Mouse (Mus musculus) megakaryocyte, embryonic 14.5 days (primary cell): Measurements from ENCODE around the gene Sct. TPM values are rescaled to one million over a fixed set of nuclear protein-coding genes. Genes with fewer than 3 reads are reported as not detected.
"Not testable (repeated sequence)": the region's sequence is repeated elsewhere in the genome, so short reads cannot be mapped to it uniquely, and the experiment has no call there.

Experiments used
- H3K27me3 ChIP-seq: replicated peaks from 2 replicates; pipeline ENCODE3; 2012; ENCODE audit warnings: inconsistent platforms
- H3K36me3 ChIP-seq: replicated peaks from 2 replicates; pipeline ENCODE3; 2012; ENCODE audit warnings: low read length, inconsistent platforms, mixed read lengths
- H3K4me1 ChIP-seq: 2 replicates; pipeline ENCODE4 v1.6.1; 2012; ENCODE audit warnings: inconsistent platforms
- H3K4me3 ChIP-seq: replicated peaks from 2 replicates; pipeline ENCODE3; 2012; ENCODE audit warnings: moderate library complexity, mild to moderate bottlenecking, inconsistent platforms
- H3K9me3 ChIP-seq: 2 replicates; pipeline ENCODE4 v1.6.1; 2012; ENCODE audit warnings: inconsistent platforms
- FLI1 ChIP-seq: IDR thresholded peaks from 2 replicates; pipeline ENCODE4 v1.6.1; 2012; ENCODE audit warnings: low read length, inconsistent platforms, mixed read lengths
- GATA1 ChIP-seq: IDR thresholded peaks from 3 replicates; pipeline ENCODE4 v1.6.1; 2012; ENCODE audit warnings: mixed read lengths, low read length, inconsistent platforms, borderline replicate concordance
- polyA plus RNA-seq: library from polyadenylated mRNA; stranded (reverse); fragments of >175 nt; gene quantifications from 2 replicates; pipeline ENCODE4 v1.2.3, GENCODE M21; 2012; ENCODE audit warnings: low replicate concordance; ENCODE audit not compliant: insufficient read depth

Gene Sct
- polyA plus RNA-seq, 1 experiment, result not detected

- H3K4me3 ChIP-seq, result peak overlapping the region; percentile 91
These were observed 10.3 kb downstream of the Sct start for GRCm38 (mm10) chr7:141268466-141269272.

GRCm38 (mm10) chr7:141265739-141266561 lies 13.0 kb downstream of the Sct start, which contains the start of gene Irf7:
TSS of gene Irf7 (minus strand) at chr7:141266481.
- H3K4me3 ChIP-seq, result peak within 1 kb of the TSS; percentile 96
- H3K27me3 ChIP-seq, result peaks cover 7% of the 10 kb centered on the region
- no peaks in the 10 kb centered on the region for H3K9me3 ChIP-seq
- no peak for TF ChIP-seq FLI1
- no peak for TF ChIP-seq GATA1
- peaks cover 76% of the 10 kb centered on the region for H3K4me1 ChIP-seq
- H3K36me3 ChIP-seq, result peaks cover 41% of the 10 kb centered on the region

More at GRCm38 (mm10) chr7:141268466-141269272, 10.3 kb downstream of the Sct start:
- TF ChIP-seq FLI1, result no peak
- no peak for TF ChIP-seq GATA1
- peaks cover 34% of the 10 kb centered on the region for H3K27me3 ChIP-seq
- H3K36me3 ChIP-seq, result peaks cover 14% of the 10 kb centered on the region
- H3K9me3 ChIP-seq, result no peaks in the 10 kb centered on the region
- peaks cover 67% of the 10 kb centered on the region for H3K4me1 ChIP-seq

- TF ChIP-seq FLI1 (no peak), GATA1 (no peak)
- Histone ChIP-seq H3K9me3 (no peaks in the 10 kb centered on the region), H3K4me3 (peak overlapping the region; percentile 96), H3K27me3 (peaks cover 4% of the 10 kb centered on the region), H3K36me3 (peaks cover 47% of the 10 kb centered on the region), H3K4me1 (peaks cover 70% of the 10 kb centered on the region)
These were observed 13.6 kb downstream of the Sct start for GRCm38 (mm10) chr7:141265411-141265738.

- Histone ChIP-seq H3K4me1 (peaks cover 65% of the 10 kb centered on the region), H3K36me3 (peaks cover 52% of the 10 kb centered on the region), H3K4me3 (peak overlapping the region; percentile 96), H3K9me3 (no peaks in the 10 kb centered on the region), H3K27me3 (peaks cover 3% of the 10 kb centered on the region)
- TF ChIP-seq GATA1 (no peak), FLI1 (no peak)
These were observed 14.0 kb downstream of the Sct start for GRCm38 (mm10) chr7:141264761-141265410.

- H3K27me3 ChIP-seq, result no peaks in the 10 kb centered on the region
These were observed 14.8 kb downstream of the Sct start for GRCm38 (mm10) chr7:141264041-141264700.

GRCm38 (mm10) chr7:141263640-141264039 lies 15.3 kb downstream of the Sct start:
- peaks cover 65% of the 10 kb centered on the region for H3K36me3 ChIP-seq
- no peaks in the 10 kb centered on the region for H3K27me3 ChIP-seq
- peaks cover 53% of the 10 kb centered on the region for H3K4me1 ChIP-seq
- TF ChIP-seq GATA1 (no peak), FLI1 (no peak)
- no peak overlapping the region for H3K4me3 ChIP-seq
- H3K9me3 ChIP-seq, result no peaks in the 10 kb centered on the region

More at GRCm38 (mm10) chr7:141264041-141264700, 14.8 kb downstream of the Sct start:
- peaks cover 59% of the 10 kb centered on the region for H3K36me3 ChIP-seq
- peaks cover 58% of the 10 kb centered on the region for H3K4me1 ChIP-seq
- peak overlapping the region; percentile 18 for H3K4me3 ChIP-seq
- no peaks in the 10 kb centered on the region for H3K9me3 ChIP-seq
- TF ChIP-seq GATA1 (no peak), FLI1 (no peak)

- no peak overlapping the region for H3K4me3 ChIP-seq
- TF ChIP-seq GATA1, result no peak
- no peak for TF ChIP-seq FLI1
- H3K4me1 ChIP-seq, result peaks cover 39% of the 10 kb centered on the region
- no peaks in the 10 kb centered on the region for H3K27me3 ChIP-seq
- no peaks in the 10 kb centered on the region for H3K9me3 ChIP-seq
- H3K36me3 ChIP-seq, result peaks cover 86% of the 10 kb centered on the region
These were observed 17.5 kb downstream of the Sct start for GRCm38 (mm10) chr7:141261480-141261879.

- Histone ChIP-seq H3K36me3 (peaks cover 96% of the 10 kb centered on the region), H3K27me3 (no peaks in the 10 kb centered on the region), H3K4me1 (peaks cover 1% of the 10 kb centered on the region; the same call in 1 of the 2 replicates), H3K4me3 (no peak overlapping the region), H3K9me3 (no peaks in the 10 kb centered on the region)
- TF ChIP-seq FLI1, result no peak
- no peak for TF ChIP-seq GATA1
These were observed 22.8 kb downstream of the Sct start for GRCm38 (mm10) chr7:141256159-141256558.

GRCm38 (mm10) chr7:141250486-141250885 lies 28.4 kb downstream of the Sct start:
- not testable (repeated sequence) for H3K4me3 ChIP-seq, H3K27me3 ChIP-seq, H3K9me3 ChIP-seq
- Histone ChIP-seq H3K4me1 (peaks cover 13% of the 10 kb centered on the region; the same call in 1 of the 2 replicates), H3K36me3 (peaks cover 95% of the 10 kb centered on the region)
